Mouse (Mus musculus): ENCODE data around the gene Psg16. TPM values are rescaled to one million over a fixed set of nuclear protein-coding genes. Genes with fewer than 3 reads are reported as not detected.

Psg16 gene
- polyA plus RNA-seq, 1 experiment = not detected

DNA sequence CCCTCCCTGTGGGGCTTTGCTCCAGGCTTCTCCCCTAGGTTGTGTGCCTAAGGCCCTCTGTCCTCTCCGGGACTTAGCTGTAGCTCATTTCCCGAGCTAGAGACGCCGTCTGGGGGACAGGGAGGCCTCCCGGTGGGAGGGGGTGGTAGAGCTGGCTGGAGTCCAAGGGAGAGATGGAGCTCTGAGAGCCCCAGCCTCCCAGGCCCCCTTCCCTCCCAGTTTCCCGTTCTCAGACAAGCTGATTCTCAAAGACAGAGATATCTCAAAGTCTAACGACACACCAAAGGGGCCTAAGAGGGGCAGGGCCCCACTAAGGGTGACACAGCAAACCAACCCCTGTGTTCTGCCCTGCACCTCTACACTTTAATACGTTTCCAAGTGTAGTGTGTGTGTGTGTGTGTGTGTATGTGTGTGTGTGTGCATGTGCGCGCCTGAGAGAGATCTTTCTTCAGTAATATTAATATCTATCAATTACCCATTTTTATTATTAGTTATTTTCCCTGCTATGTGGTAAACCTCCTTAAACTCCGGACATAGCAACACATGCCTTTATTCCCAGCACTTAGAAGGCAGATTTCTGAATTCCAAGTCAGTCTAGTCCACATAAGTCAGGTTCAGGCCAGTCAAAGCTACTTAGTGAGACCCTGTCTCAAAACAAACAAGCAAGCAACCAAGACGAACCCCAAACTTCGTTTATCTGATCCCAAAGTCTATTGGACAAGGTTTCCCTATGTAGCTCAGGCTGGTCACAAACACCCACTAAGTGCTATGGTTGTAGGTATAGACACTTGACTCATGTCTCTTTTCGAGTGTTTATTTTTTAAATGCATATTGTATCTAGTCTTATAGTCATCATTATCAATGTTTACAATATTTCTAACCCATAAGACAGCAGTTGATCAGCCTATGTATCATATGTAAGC is 17.0 kb upstream of the Psg16 start:
- peak overlapping the region; percentile 76 for H3K27ac ChIP-seq (ENCODE audit: insufficient read depth, low read depth, low read length)
- 29% methylated on average over 14 of the region's 14 CpGs for WGBS
- H3K27me3 ChIP-seq (ENCODE audit: control insufficient read depth, insufficient read depth, low read length) = no peaks in the 10 kb centered on the region
- no peak for TF ChIP-seq POLR2A (IDR thresholded peaks at IDR 0.05; ENCODE audit: low read depth, low read length)
- TF ChIP-seq CTCF (IDR thresholded peaks at IDR 0.05; ENCODE audit: extremely low read depth, insufficient read length, insufficient replicate concordance, low read depth, low read length) = no peak
- H3K36me3 ChIP-seq (ENCODE audit: control insufficient read depth, insufficient read depth, low read length) = no peaks in the 10 kb centered on the region
- peak overlapping the region; percentile 66 for H3K4me3 ChIP-seq (ENCODE audit: low read depth, low read length)
- H3K4me1 ChIP-seq (ENCODE audit: control insufficient read depth, insufficient read depth, insufficient read length, low read length) = peaks cover 33% of the 10 kb centered on the region

DNA sequence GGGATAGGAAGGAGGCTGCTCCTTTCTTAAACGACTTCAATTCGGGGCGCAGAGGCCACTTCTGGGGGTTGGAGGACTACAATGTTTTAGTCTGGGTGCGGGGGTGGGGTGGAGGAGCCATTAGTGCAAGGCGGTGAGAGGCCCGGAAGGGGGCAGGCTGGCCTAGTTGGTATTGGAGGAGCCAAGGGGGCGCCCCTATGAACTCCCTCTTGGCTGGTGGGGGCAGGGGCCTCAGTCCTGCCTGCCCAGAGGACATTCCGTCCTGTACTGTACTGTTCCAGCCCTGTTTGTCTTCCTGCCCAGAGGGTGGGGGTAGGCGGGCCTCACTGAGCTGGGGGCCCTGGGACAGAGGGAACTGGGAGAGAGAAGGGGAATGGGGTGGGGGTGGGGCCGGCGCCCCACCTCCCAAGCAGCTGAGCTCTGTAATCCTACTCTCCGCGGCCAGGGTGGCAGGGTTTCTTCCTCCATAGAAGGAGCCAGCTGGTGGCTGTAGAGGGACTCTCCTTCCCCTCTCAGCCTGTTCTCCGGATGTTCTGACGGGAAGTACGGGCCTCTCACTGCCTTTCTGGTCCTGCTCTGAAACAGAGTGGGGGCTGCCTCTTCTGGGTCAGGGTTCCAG is 15.7 kb upstream of the Psg16 start:
- WGBS = 5% methylated on average over 16 of the region's 16 CpGs
- no peak overlapping the region for H3K4me3 ChIP-seq (ENCODE audit: low read depth, low read length)

DNA sequence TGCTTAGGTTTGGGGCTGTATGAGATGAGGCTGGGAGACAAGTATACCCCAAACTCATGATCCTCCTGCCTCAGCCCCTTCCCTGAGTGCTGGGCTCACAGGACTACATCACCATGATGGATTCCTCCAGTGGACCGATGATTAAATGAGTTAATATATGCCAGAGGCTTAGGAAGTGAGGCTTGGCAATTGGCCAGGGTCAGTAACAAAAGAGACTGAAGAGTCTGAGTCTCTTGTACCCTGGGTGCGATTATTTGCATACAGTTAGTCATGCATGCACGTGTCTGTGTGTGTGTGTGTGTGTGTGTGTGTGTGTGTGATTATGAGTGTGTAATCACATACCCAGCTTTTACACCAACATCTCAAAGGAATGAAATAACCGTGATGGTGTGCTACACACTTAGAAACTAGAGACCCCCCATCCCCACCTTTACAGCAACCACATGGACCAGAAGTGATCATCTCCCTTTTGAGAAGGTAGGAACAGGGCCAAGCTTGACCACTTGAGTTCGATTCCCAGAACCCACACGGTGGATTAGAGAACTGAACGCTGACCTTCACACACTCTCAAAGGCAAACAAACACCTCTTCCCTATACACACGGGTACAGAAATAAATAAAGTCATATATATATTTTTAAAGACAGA is 14.9 kb upstream of the Psg16 start:
- H3K27me3 ChIP-seq (ENCODE audit: control insufficient read depth, insufficient read depth, low read length) = no peaks in the 10 kb centered on the region
- no peak overlapping the region for H3K4me3 ChIP-seq (ENCODE audit: low read depth, low read length)
- H3K27ac ChIP-seq (ENCODE audit: insufficient read depth, low read depth, low read length) = peak overlapping the region; percentile 91
- WGBS = 9% methylated on average over 8 of the region's 8 CpGs
- peaks cover 40% of the 10 kb centered on the region for H3K4me1 ChIP-seq (ENCODE audit: control insufficient read depth, insufficient read depth, insufficient read length, low read length)
- TF ChIP-seq POLR2A (IDR thresholded peaks at IDR 0.05; ENCODE audit: low read depth, low read length) = no peak
- no peaks in the 10 kb centered on the region for H3K36me3 ChIP-seq (ENCODE audit: control insufficient read depth, insufficient read depth, low read length)

More for the DNA sequence above, 15.7 kb upstream of the Psg16 start:
- no peak for TF ChIP-seq POLR2A (IDR thresholded peaks at IDR 0.05; ENCODE audit: low read depth, low read length)
- TF ChIP-seq CTCF (IDR thresholded peaks at IDR 0.05; ENCODE audit: extremely low read depth, insufficient read length, insufficient replicate concordance, low read depth, low read length) = 0 out of 2 replicates have a peak, but pooled peaks have one; percentile 12
- Histone ChIP-seq H3K36me3 (ENCODE audit: control insufficient read depth, insufficient read depth, low read length) (no peaks in the 10 kb centered on the region), H3K27me3 (ENCODE audit: control insufficient read depth, insufficient read depth, low read length) (no peaks in the 10 kb centered on the region), H3K27ac (ENCODE audit: insufficient read depth, low read depth, low read length) (peak overlapping the region; percentile 91), H3K4me1 (ENCODE audit: control insufficient read depth, insufficient read depth, insufficient read length, low read length) (peaks cover 37% of the 10 kb centered on the region)

DNA sequence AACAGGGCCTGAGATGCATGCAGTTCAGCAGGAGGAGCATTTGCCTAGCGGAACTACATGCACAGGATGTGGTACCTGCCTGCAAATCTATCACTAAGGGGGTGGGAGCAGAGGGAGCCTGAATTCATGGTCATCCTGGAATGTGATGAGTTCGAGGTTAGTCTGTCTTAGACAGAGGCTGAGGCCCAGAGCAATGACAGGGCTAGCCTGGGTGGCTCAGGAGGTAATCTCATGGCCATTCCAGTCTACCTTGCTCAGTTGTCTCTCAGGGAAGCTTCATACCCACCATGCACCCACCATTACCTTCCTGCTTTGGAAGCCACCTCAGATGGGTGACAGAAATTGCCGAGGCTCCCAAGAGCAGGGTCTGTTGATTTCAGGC is 14.4 kb upstream of the Psg16 start:
- H3K27ac ChIP-seq (ENCODE audit: insufficient read depth, low read depth, low read length) = peak overlapping the region; percentile 91
- TF ChIP-seq POLR2A (IDR thresholded peaks at IDR 0.05; ENCODE audit: low read depth, low read length) (no peak), CTCF (IDR thresholded peaks at IDR 0.05; ENCODE audit: extremely low read depth, insufficient read length, insufficient replicate concordance, low read depth, low read length) (no peak)
- H3K27me3 ChIP-seq (ENCODE audit: control insufficient read depth, insufficient read depth, low read length) = no peaks in the 10 kb centered on the region
- no peaks in the 10 kb centered on the region for H3K36me3 ChIP-seq (ENCODE audit: control insufficient read depth, insufficient read depth, low read length)
- WGBS = 54% methylated on average over 3 of the region's 3 CpGs
- H3K4me1 ChIP-seq (ENCODE audit: control insufficient read depth, insufficient read depth, insufficient read length, low read length) = peaks cover 40% of the 10 kb centered on the region
- H3K4me3 ChIP-seq (ENCODE audit: low read depth, low read length) = no peak overlapping the region

DNA sequence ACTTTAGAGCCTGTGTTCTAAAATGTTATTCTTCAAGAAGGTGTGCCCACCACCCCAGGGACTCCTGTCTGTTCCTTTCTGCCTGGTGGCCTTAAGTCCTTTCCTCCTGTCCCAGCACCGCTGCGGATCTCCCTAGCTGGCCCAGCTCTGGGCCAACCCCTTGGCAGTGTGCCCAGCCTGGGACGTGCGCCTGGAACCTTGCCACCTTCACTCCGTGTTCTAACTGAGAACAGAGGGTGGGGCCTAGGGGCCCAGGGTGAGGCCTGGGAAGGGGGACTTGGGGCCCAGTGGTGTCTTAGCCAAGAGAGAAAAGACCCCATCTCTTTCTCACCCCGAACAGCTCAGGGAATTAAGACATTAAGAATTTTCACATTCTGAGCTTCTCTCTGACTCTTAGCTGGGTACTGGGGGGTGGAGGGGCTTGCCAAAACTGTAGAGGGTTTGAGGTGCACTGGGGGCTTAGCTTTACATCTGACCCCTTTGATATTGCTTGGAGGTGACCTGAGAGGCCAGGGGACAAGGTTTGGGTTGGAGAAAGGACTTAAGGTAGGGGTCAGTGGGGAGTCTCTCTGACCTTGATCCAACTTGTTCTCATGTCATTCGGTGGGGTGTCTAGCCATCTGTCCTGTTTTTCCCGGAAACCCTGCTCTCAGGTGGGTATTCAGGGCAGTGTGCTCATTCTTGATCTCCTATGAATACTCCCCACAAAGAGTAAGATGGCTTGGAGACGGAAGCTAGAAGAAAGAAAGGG is 13.6 kb upstream of the Psg16 start:
- WGBS = 10% methylated on average over 9 of the region's 9 CpGs
- no peaks in the 10 kb centered on the region for H3K27me3 ChIP-seq (ENCODE audit: control insufficient read depth, insufficient read depth, low read length)
- H3K4me1 ChIP-seq (ENCODE audit: control insufficient read depth, insufficient read depth, insufficient read length, low read length) = peaks cover 40% of the 10 kb centered on the region
- peak overlapping the region; percentile 29; the same call in 1 of the 2 replicates for H3K4me3 ChIP-seq (ENCODE audit: low read depth, low read length)
- H3K36me3 ChIP-seq (ENCODE audit: control insufficient read depth, insufficient read depth, low read length) = no peaks in the 10 kb centered on the region
- H3K27ac ChIP-seq (ENCODE audit: insufficient read depth, low read depth, low read length) = peak overlapping the region; percentile 91
- no peak; the same call in 1 of the 2 replicates for TF ChIP-seq POLR2A (IDR thresholded peaks at IDR 0.05; ENCODE audit: low read depth, low read length)
- no peak for TF ChIP-seq CTCF (IDR thresholded peaks at IDR 0.05; ENCODE audit: extremely low read depth, insufficient read length, insufficient replicate concordance, low read depth, low read length)

DNA sequence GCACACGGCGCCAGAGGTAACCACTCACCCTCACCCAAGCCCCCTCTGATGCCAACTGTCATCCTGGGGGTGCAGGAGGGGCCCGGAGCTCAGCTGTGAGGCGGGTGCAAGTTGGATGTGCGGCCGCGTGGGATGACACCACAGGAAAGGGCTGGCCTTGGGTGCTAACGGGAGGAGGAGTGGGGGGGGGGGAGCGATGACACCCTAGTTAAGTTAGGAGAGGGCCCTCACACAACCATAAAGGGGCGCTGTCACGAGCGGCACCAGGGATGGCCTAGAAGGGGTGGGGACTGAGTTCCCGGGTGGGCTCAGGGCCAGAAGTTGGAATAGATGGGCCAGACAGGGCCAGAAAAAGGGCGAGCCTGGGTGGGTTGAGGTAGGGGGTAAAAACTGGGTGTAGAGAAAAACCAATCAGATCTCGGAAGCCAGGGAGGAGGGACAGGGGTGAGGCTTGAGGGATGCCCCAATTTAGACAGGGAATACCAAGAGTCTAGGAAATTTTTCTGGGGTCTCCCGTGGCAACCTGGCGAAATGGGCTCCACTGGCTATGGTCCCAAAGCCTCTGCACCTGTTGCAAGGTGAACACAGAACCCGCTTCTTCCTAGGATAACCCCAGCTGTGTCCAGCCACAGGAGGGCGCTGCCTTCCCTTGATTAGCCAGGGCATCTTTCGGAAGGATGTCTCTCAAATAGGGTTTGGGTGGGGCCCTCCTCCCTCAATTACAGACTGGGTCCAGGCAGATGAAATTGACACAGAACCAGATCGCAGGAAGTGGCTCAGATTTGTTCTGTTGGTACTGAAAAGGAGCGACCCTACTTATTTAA is 12.8 kb upstream of the Psg16 start:
- Histone ChIP-seq H3K36me3 (ENCODE audit: control insufficient read depth, insufficient read depth, low read length) (no peaks in the 10 kb centered on the region), H3K27ac (ENCODE audit: insufficient read depth, low read depth, low read length) (peak overlapping the region; percentile 64), H3K27me3 (ENCODE audit: control insufficient read depth, insufficient read depth, low read length) (no peaks in the 10 kb centered on the region), H3K4me3 (ENCODE audit: low read depth, low read length) (peak overlapping the region; percentile 29; the same call in 1 of the 2 replicates), H3K4me1 (ENCODE audit: control insufficient read depth, insufficient read depth, insufficient read length, low read length) (peaks cover 37% of the 10 kb centered on the region)
- 28% methylated on average over 21 of the region's 22 CpGs for WGBS
- TF ChIP-seq CTCF (IDR thresholded peaks at IDR 0.05; ENCODE audit: extremely low read depth, insufficient read length, insufficient replicate concordance, low read depth, low read length) = peak; percentile 38; the same call in 1 of the 2 replicates
- no peak for TF ChIP-seq POLR2A (IDR thresholded peaks at IDR 0.05; ENCODE audit: low read depth, low read length)
